In the genomic region with DNA sequence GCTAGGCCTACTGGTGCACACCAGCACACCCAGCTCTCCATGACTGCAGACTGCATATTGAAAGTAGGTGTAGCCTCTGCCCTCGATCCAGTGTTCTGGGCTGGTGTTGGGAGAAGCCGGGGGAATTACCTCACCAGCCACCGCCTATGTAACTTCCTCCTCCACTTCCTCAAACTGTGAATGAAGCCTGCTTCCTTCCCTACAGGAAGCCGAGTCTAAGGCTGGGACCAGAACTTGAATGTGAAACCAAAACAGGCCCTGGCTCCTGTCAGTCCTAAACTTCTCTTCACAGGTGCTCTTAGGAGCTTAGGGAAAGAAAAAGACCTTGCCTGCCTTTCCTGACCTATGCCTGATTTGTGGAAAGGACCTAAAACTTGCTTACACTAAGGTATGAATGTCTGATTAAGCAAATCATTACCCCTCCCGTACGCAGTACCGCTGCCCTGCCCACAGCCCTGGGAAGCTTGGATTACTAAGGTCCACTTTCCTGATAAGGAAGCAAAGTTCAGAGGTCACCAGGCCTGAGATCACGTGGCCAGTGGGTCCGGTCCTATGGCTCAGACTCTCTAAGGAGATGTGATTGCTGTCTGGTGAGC, we compare ENCODE assay signal across 8 mouse cellular contexts. TPM values are rescaled to one million over a fixed set of nuclear protein-coding genes. Genes with fewer than 3 reads are reported as not detected.
DNase-seq lines count a peak whose midpoint lies in the region; ATAC-seq and TF ChIP-seq lines count a peak whose summit lies in the region.
"Had no signal": no experiment of that assay in that cellular context is flagged by ENCODE, and none has a peak within 500 bp of the region (broad histone marks: within the 10 kb centered on the region; RNA-seq: fewer than 3 reads in every experiment).

No protein-coding gene starts in this region.

- peak; percentile 53 for DNase-seq in ES-CJ7 (ENCODE audit: low read depth, low spot score)
- peak; percentile 78 to 82 for DNase-seq in lung, adult 18-20 months
- peak; percentile 73 for DNase-seq in spleen, postnatal 36 days (ENCODE audit: low spot score in 2 of 2)
- DNase-seq in cerebellum, adult 2 months = no peak
- no peak for DNase-seq in gastrocnemius, postnatal 10 days

- TF ChIP-seq POLR2A in cerebellum, adult 2 months (IDR thresholded peaks at IDR 0.05; ENCODE audit: borderline replicate concordance, insufficient read depth, low read length) = no peak

- no peak for TF ChIP-seq CTCF in cerebellum, adult 2 months (IDR thresholded peaks at IDR 0.05; ENCODE audit: borderline replicate concordance, insufficient read depth, low read depth, low read length)

- 0 out of 2 replicates have a peak overlapping the region, but pooled peaks have one; percentile 9 for H3K9ac ChIP-seq in intestine, embryonic 15.5 days

- no peaks in the 10 kb centered on the region for H3K9me3 ChIP-seq in intestine, embryonic 15.5 days

- no peaks in the 10 kb centered on the region for H3K36me3 ChIP-seq in intestine, embryonic 15.5 days

- no peaks in the 10 kb centered on the region for H3K27me3 ChIP-seq in intestine, embryonic 15.5 days (replicated peaks)
- no peaks in the 10 kb centered on the region for H3K27me3 ChIP-seq in cerebellum, adult 2 months (ENCODE audit: control insufficient read depth, insufficient read depth, low read length)

- peak overlapping the region; percentile 70 for H3K4me3 ChIP-seq in brown adipose tissue, adult 24 weeks (ENCODE audit: insufficient read depth, low read depth, low read length)
- H3K4me3 ChIP-seq in intestine, embryonic 15.5 days (replicated peaks) = no peak overlapping the region
- no peak overlapping the region for H3K4me3 ChIP-seq in cerebellum, adult 2 months (replicated peaks; ENCODE audit: insufficient read depth, low read depth, low read length)
- H3K4me3 ChIP-seq: erythroblast, embryonic 14.5 days had no signal

- H3K4me2 ChIP-seq in intestine, embryonic 15.5 days (replicated peaks) = peak overlapping the region; percentile 34; the same call in 1 of the 2 replicates

- ATAC-seq in intestine, embryonic 15.5 days = peak; percentile 78

- 43% methylated on average over 9 of the region's 9 CpGs for WGBS in intestine, embryonic 15.5 days
- WGBS in cerebellum, adult 2 months = 72% methylated on average over 9 of the region's 9 CpGs

- peak overlapping the region; percentile 100 for H3K27ac ChIP-seq in brown adipose tissue, adult 24 weeks (replicated peaks; ENCODE audit: low read depth, low read length)
- peak overlapping the region; percentile 66 for H3K27ac ChIP-seq in intestine, embryonic 15.5 days
- H3K27ac ChIP-seq in cerebellum, adult 2 months (ENCODE audit: insufficient read depth, low read length) = no peak overlapping the region

- H3K4me1 ChIP-seq in brown adipose tissue, adult 24 weeks (ENCODE audit: control insufficient read depth, insufficient read depth, insufficient read length, low read length) = peaks cover 6% of the 10 kb centered on the region; the same call in 1 of the 2 replicates
- H3K4me1 ChIP-seq in intestine, embryonic 15.5 days (replicated peaks) = no peaks in the 10 kb centered on the region
- no peaks in the 10 kb centered on the region for H3K4me1 ChIP-seq in cerebellum, adult 2 months (ENCODE audit: control insufficient read depth, insufficient read depth, low read length)

RNA-seq across cellular contexts. Expression of a gene that starts 9.3 kb away (rescaled TPM):
- polyA plus RNA-seq in brown adipose tissue, adult 24 weeks (2012; ENCODE audit: insufficient read depth, insufficient read length, missing spikeins) = 0.92 TPM in 1 of 2 replicates, not detected in the other
- 5.7 TPM in 2 replicates for polyA plus RNA-seq in intestine, embryonic 15.5 days (2015; fragmentation: Nextera tagmentation; extraction: Ambion mirVana)
- polyA plus RNA-seq in cerebellum, adult 2 months (2012; rRNA removed) = 1.6 and 1.9 TPM in 2 replicates
- 1 to 10 TPM; 2.8 to 3.6 TPM for total RNA-seq in gastrocnemius, postnatal 10 days (2021)

RNA-seq across cellular contexts. Expression of a gene that starts 15.4 kb away (rescaled TPM):
- polyA plus RNA-seq in brown adipose tissue, adult 24 weeks (2012; ENCODE audit: insufficient read depth, insufficient read length, missing spikeins) = 2.5 and 2.7 TPM in 2 replicates
- 4.0 TPM in 2 replicates for polyA plus RNA-seq in intestine, embryonic 15.5 days (2015; fragmentation: Nextera tagmentation; extraction: Ambion mirVana)
- 7.4 and 7.6 TPM in 2 replicates for polyA plus RNA-seq in cerebellum, adult 2 months (2012; rRNA removed)
- total RNA-seq in gastrocnemius, postnatal 10 days (2021) = 1 to 10 TPM; 2.3 to 2.6 TPM

RNA-seq across cellular contexts. Expression of a gene that starts 20.4 kb away (rescaled TPM):
- 3.5 and 6.6 TPM in 2 replicates for polyA plus RNA-seq in brown adipose tissue, adult 24 weeks (2012; ENCODE audit: insufficient read depth, insufficient read length, missing spikeins)
- polyA plus RNA-seq in intestine, embryonic 15.5 days (2015; fragmentation: Nextera tagmentation; extraction: Ambion mirVana) = 85.5 and 88.1 TPM in 2 replicates
- polyA plus RNA-seq in cerebellum, adult 2 months (2012; rRNA removed) = 20.0 and 21.3 TPM in 2 replicates
- total RNA-seq in gastrocnemius, postnatal 10 days (2021) = 10 to 100 TPM; 16.2 to 16.8 TPM

RNA-seq across cellular contexts. Expression of a gene that starts 48.4 kb away (rescaled TPM):
- polyA plus RNA-seq in brown adipose tissue, adult 24 weeks (2012; ENCODE audit: insufficient read depth, insufficient read length, missing spikeins) = 2.8 and 3.4 TPM in 2 replicates
- polyA plus RNA-seq in intestine, embryonic 15.5 days (2015; fragmentation: Nextera tagmentation; extraction: Ambion mirVana) = 1.7 and 2.0 TPM in 2 replicates
- 0.41 and 0.44 TPM in 2 replicates for polyA plus RNA-seq in cerebellum, adult 2 months (2012; rRNA removed)
- total RNA-seq in gastrocnemius, postnatal 10 days (2021) = 1 to 10 TPM; 1.6 to 2.8 TPM

Comparison
In these comparisons a context has a peak if more than half of its experiments do, and no peak if none do; other contexts are left out.
1. DNase-seq: peak in ES-CJ7 (single experiment), lung, adult 18-20 months (2 of 2) and spleen, postnatal 36 days (2 of 2); none in cerebellum, adult 2 months (0 of 2) and gastrocnemius, postnatal 10 days (single experiment).